Mouse (Mus musculus): ENCODE measurements around the gene Ift81.

DNA sequence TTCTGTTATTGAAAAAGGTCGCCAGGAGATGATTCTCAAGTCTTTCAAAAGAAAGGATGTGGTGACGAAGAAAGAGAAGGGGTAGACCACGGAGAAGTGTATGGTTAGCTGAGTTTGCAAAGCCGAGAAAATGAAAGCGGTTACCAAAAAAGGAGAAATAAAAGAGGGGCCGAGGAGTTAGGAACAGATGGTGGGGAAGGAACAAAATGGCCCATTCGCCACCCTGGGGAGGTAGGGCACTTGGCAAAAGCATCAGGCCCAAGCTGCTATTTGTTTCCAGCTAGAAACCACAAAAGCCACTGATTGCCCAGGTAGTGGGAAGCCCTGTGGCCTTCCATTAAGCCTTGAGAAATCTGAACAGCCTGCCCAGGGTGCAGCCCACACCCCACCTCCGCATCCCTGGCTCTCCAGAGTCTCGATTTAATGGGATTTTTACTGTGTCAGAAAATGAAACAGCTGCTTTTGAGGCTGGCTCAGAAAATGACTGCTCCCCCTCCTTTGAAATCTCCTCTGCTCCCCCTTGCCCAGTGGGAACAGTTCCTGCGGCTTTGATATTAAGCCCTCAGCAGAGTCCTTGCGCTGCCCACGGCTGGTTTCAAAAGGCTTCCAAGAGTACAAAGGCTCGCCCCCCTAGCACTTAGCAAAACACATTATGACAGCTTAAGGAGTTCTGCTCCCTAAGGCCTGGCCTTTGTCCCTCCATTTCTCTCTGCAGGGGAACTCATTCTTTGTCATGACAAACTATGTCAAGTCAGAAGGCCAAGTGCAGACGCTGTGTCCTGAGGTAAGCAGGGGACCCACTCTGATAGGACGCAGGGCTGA is 39.3 kb upstream of the Ift81 start:
- TF ChIP-seq CTCF (IDR thresholded peaks at IDR 0.05), result no peak
- TF ChIP-seq EP300 (IDR thresholded peaks at IDR 0.05), result no peak
